Mouse (Mus musculus) heart, adult 18-20 months (tissue): ENCODE measurements around the gene Lpcat4. TPM values are rescaled to one million over a fixed set of nuclear protein-coding genes. Genes with fewer than 3 reads are reported as not detected.

Source experiments
- total RNA-seq, 2 experiments: library from RNA; stranded (reverse); gene quantifications; 2 replicates each; pipeline ENCODE4 v1.2.3; 2021

Lpcat4 gene
- total RNA-seq, 2 experiments from 2014 or later, result 2.0 to 3.0 TPM

Other genes starting within 250 kb of the Lpcat4 start
- not detected for gene Olfr1309, start 249.2 kb upstream of the Lpcat4 start, total RNA-seq
- gene Olfr1310, start 226.8 kb upstream of the Lpcat4 start, total RNA-seq, result not detected
- gene Olfr1311, start 215.1 kb upstream of the Lpcat4 start, total RNA-seq, result not detected
- gene Olfr1312, start 189.2 kb upstream of the Lpcat4 start, total RNA-seq, result not detected
- gene Olfr1313, start 161.6 kb upstream of the Lpcat4 start, total RNA-seq, result not detected
- gene Olfr1314, start 142.7 kb upstream of the Lpcat4 start, total RNA-seq, result not detected
- gene Olfr1315-ps1, start 124.0 kb upstream of the Lpcat4 start, total RNA-seq, result not detected
- not detected for gene Olfr1316, start 104.5 kb upstream of the Lpcat4 start, total RNA-seq
- not detected for gene Olfr1317, start 99.1 kb upstream of the Lpcat4 start, total RNA-seq
- gene Olfr1318, start 85.3 kb upstream of the Lpcat4 start, total RNA-seq, result not detected
- gene Nutm1, start 19.8 kb downstream of the Lpcat4 start, total RNA-seq, result not detected
- 10 to 100 TPM; 50.8 to 66.0 TPM for gene Nop10, start 22.5 kb downstream of the Lpcat4 start, total RNA-seq
- gene Slc12a6, start 26.4 kb downstream of the Lpcat4 start, total RNA-seq, result 10 to 100 TPM; 26.5 to 31.5 TPM
- gene Gm21985, start 26.8 kb downstream of the Lpcat4 start, total RNA-seq, result 1 to 10 TPM; 1.1 to 1.4 TPM
- 10 to 100 TPM; 70.8 to 70.9 TPM for gene Emc4, start 128.6 kb downstream of the Lpcat4 start, total RNA-seq
- gene Katnbl1, start 139.7 kb downstream of the Lpcat4 start, total RNA-seq, result 1 to 10 TPM; 4.2 to 4.4 TPM
- gene Emc7, start 215.5 kb downstream of the Lpcat4 start, total RNA-seq, result 10 to 100 TPM; 17.3 TPM
- not detected for gene Chrm5, start 241.3 kb downstream of the Lpcat4 start, total RNA-seq